In genomic region chr15:67391918-67392317, GRCm38 (mm10) we compare ENCODE assay signal across 16 mouse cellular contexts.
"Had no signal": no experiment of that assay in that cellular context is flagged by ENCODE, and none has a peak within 500 bp of the region (broad histone marks: within the 10 kb centered on the region; RNA-seq: fewer than 3 reads in every experiment).

No protein-coding gene starts in this region.

- H3K27me3 ChIP-seq: liver, embryonic 13.5 days; liver, embryonic 15.5 days; midbrain, embryonic 12.5 days; neural tube, embryonic 12.5 days; stomach, embryonic 15.5 days had no signal

- H3K9ac ChIP-seq: liver, embryonic 13.5 days; liver, embryonic 15.5 days; liver, postnatal 0 days; midbrain, embryonic 12.5 days; neural tube, embryonic 12.5 days; stomach, embryonic 15.5 days had no signal

- H3K27ac ChIP-seq: liver, embryonic 13.5 days; liver, embryonic 15.5 days; midbrain, embryonic 10.5 days; midbrain, embryonic 12.5 days; neural tube, embryonic 12.5 days; stomach, embryonic 15.5 days; stomach, postnatal 0 days had no signal

- DNase-seq: liver; liver, embryonic 13.5 days; liver, postnatal 0 days; midbrain, embryonic 14.5 days; right cerebral cortex, postnatal 14 days; thymus, adult 2 months; thymus, postnatal 25 days; thymus, postnatal 4 days had no signal

- H3K36me3 ChIP-seq: liver, embryonic 13.5 days; liver, embryonic 15.5 days; midbrain, embryonic 10.5 days; midbrain, embryonic 12.5 days; neural tube, embryonic 12.5 days; stomach, embryonic 15.5 days had no signal

- H3K4me1 ChIP-seq: liver, embryonic 13.5 days; liver, embryonic 15.5 days; midbrain, embryonic 10.5 days; midbrain, embryonic 12.5 days; neural tube, embryonic 12.5 days; stomach, embryonic 15.5 days had no signal

- H3K9me3 ChIP-seq: liver, embryonic 13.5 days; liver, embryonic 15.5 days; midbrain, embryonic 10.5 days; midbrain, embryonic 12.5 days; neural tube, embryonic 12.5 days; stomach, embryonic 15.5 days had no signal

- H3K4me3 ChIP-seq: liver, embryonic 13.5 days; liver, embryonic 15.5 days; midbrain, embryonic 10.5 days; midbrain, embryonic 12.5 days; neural tube, embryonic 12.5 days; stomach, embryonic 15.5 days had no signal

- H3K4me2 ChIP-seq: liver, embryonic 11.5 days; liver, embryonic 13.5 days; liver, embryonic 15.5 days; midbrain, embryonic 12.5 days; neural tube, embryonic 12.5 days; stomach, embryonic 15.5 days had no signal

- ATAC-seq: liver, postnatal 0 days; midbrain, embryonic 16.5 days had no signal
